Mouse (Mus musculus): ENCODE results near the gene Plk2.

- TF ChIP-seq MYOG (IDR thresholded peaks at IDR 0.05; ENCODE audit: control insufficient read depth, extremely low read depth, insufficient read length) (no peak), CTCF (IDR thresholded peaks at IDR 0.05; ENCODE audit: control insufficient read depth, insufficient read depth, insufficient read length) (no peak)
These were observed 25.2 kb upstream of the Plk2 start for GRCm38 (mm10) chr13:110369673-110370072.
